Mouse (Mus musculus) skeletal muscle tissue, adult 2 months (tissue): ENCODE measurements around the gene Ldah.
A peak's percentile ranks its signal among the peaks of the same experiment; 100 is the strongest.

Source experiments
- DNase-seq: peaks from one replicate; pipeline ENCODE4 v3.0.0-alpha.2; 2012; ENCODE audit warnings: low read depth, low spot score

The Ldah gene

DNA sequence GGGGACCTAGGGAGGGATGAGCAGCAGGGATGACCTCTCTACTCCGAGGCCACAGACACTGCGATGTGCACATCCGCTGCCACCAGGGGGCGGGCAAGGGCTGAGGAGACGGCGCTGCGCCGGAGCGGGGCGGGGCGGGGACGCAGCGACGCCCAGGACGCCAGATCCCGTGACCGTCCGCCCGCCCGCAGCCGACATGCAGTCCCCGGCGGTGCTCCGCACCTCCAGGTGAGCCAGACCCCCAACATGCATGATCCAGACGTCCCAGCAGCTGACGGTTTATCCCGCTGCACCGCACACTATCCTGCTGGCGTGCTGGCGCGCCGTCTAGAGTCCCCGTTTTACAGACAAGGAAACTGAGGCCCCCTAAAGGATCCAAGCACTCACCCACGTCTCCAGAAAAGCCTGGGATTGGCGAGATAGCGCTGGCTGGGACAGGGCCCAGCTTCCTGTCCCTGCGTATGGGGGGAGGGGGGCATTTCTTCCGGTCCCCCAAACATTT, 105.4 kb downstream of the Ldah start, which contains the start of gene Hs1bp3:
Gene Hs1bp3, plus strand, starts transcription at position 163 of the 502 bp plus-strand sequence.
- DNase-seq = peak; percentile 74

DNA sequence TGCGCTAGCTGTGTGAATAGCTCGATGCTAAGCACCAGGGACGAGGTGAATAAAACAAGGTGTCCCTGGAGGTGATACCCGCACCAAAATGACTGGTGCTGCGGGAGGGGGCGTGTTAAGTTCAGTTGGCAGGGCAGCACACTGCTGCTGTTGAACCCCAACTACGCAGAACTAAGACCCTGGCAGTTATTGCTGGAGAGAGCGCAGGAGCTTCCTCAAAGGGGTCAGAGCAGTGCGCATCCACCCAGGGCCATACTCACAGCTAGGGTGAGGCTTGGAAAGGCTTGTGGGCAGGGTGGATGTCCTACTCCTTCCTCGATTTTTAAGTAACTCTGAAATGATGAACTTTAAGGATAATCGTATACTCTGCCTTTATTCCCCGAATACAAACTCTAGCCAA, 105.9 kb downstream of the Ldah start:
- no peak for DNase-seq

DNA sequence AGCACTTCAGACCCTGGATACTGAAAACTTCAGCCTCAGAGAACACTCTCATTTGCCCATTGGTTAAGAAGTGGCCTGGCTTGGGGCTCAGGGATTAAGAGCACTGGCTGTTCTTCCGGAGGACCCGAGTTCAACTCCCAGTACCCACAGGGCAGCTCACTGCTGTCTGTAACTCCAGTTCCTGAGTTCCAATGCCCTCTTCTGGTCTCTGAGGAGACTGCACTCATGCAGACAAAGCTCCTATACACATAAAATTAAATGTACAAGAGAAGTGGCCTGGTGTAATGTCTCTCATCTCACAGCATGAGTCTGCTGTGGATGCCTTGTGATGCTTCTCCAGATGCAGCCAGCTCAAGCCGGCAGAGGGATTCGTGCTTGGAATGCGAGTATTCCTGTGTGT, 108.6 kb downstream of the Ldah start:
- DNase-seq = no peak

DNA sequence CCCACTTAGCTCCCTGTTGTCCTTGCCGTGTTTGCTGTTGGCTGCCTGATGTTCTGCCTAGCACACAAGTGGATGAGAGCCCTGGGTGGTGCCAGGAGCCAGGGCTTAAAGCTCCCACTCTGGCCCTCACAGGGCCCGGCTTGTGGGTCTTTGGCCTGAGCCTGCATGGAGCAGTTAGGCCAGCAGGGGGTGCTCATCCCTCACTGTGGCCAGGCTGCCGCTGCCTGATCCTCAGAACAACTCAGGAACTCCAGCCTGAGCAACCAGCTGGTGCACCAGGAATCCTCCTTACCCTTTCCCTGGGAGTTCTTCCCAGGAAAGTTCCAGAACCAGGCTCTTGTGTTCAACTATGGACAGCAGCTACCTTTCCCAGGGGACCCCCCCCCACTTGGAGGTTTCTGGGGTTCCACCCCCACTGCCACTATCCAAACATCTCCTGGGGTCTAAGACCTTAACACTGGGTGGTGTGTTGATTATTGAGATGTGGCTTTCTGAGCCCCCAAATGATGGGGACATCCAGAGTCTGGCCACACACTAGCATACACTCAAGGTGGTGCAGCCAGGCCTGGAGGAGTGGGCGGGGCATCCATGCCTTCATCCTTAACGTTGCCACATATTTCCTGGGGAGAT, 112.3 kb downstream of the Ldah start:
- peak; percentile 58 for DNase-seq

DNA sequence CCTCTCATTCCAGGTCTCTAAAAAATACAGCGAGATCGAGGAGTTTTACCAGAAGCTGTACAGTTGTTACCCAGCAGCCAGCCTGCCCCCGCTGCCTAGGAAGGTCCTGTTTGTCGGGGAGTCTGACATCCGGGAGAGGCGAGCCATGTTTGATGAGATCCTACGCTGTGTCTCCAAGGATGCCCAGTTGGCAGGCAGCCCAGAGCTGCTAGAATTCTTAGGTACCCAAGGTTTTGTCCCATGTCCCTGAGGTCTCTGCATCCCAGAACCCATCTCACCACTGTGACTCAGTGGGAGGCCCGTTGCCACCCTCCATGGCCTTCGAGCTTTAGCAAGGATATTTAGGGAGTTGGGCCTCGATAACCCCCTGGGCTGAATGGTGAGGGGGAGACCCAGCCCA, 113.6 kb downstream of the Ldah start:
- DNase-seq = no peak

DNA sequence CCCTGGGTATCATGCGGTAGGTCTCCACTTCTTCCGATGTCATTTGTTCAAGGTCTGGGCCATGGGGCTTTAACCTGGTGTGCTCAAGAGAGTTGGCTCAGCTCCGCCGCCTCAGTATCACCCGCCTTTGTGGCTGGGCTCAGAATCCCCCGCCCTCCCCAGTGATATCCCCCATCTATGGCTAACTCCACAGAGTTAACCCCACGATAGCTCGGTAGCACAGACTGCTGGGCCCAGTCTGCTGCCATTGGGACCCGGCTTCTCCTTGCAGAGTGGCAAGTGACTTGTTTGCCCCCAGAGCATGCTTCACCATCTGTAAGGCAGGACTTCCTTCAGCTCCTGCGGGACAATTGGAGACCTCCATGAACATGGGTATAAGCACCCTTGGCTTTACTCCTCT, 116.2 kb downstream of the Ldah start:
- DNase-seq = no peak

DNA sequence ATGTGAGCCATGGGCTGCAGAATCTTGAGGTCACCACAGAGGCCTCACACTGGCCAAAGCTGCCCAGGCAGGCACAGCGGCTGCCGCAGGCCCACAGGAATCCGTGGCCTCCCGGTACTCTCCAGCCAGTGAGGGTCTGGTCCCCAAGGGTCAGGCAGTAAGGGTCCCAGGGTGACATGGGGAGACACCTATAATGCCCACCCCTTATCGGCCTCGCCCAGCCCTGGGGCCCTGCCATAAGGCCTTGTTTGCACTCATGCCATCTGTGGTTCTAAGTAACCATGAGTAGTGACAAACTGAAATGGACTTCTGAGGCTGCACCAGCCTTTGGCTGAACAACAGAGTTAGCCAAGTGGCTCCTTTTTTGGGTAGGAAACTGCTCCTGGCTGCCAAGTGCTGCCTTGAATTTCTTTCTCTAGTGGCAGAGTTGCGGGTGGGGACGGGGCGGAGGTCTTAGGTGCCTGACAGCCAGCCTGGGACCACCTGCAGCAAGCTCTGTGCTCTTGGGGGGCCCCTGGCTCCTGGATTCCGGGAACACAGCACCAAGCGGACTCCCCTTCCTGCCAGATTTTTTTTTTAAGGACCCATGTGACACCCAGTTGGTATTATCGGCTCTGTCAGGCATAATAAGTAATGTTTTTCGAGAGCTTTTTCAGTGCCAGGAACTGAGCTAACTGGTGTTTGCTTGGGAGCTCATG, 117.5 kb downstream of the Ldah start:
- DNase-seq = no peak

DNA sequence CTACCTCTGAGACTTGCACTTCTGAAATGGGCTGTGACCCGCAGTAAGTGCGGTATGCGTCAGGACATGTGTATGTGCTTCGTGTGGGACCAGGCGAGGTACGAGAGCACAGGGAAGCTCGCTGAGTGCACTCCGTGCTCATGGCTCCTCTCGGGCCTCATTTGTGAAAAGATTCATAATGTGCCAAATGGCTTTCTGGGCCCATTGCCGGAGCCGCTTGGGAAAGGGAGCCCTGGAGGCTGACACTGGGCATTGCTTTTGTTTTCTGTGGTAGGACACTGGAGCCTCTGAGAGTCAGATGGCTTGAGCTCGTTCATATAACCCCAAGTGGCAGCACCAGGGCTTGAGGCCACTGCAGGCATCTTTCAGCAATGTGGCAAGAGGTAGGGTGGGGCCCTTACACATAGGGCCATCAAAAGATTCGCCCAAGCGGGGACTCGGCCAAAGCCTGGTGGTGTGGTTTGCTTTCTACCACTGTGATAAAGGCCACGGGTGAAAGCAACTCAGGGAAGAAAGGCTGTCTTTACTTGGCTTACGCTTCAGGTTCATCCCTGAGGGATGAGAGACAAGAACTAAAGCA, 118.1 kb downstream of the Ldah start:
- no peak for DNase-seq

DNA sequence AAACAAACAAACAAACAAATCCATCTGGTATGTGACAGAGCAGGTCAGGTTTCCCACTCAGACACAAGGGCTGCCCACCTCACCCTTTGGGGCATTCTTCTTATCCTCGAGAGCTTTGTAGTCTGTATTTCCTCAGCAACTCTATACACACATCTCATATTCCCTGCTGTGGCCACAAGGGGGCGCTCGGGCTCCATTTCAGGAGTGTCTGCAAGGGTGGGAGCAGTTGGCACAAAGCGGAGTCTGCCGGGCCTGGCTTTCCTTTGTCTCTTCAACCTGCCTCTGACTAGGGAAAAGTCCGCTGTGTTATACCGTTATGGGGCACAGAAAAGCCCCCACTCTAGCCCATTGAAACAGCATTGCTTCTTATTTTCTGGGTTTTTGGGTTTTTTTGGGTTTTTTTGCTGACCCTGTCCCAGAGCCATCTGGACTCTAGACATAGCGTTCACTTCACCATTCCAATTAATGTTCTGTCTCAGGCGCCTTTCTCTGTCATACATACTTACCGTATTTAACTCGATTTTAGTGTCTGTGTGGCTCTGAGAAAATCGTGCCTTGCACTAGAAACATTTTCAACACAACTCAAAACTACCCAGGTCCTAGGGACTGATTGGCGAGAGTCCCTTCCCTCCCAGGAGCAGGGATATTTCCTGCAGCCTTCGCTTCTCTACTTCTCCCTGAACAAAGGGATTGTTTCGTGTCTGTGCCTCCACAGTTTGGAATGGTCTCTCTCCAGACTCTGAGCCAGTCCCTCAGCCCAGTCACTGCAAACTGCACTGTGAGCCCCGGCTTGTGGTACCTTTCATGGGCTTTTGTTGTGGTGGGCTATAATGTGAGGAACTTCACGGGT, 119.1 kb downstream of the Ldah start:
- DNase-seq = peak; percentile 88

DNA sequence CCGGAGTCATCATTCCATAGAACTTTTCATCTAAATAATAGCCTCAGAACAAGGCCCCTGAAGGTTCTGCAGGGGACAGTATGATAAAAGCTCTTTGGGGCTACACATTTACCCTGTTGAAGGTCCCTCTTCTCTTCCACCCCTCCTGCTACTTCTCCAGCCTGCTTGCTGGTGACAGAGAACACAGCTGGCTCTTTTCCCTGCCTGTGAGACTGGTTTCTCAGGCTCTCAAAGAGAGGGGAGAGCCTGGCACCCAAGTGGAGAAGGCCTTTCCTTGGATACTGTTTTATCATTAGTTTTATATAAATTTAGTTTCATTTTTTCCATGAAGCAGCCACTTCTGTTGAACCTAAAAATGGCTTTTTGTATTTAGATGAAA, 119.8 kb downstream of the Ldah start:
- no peak for DNase-seq

DNA sequence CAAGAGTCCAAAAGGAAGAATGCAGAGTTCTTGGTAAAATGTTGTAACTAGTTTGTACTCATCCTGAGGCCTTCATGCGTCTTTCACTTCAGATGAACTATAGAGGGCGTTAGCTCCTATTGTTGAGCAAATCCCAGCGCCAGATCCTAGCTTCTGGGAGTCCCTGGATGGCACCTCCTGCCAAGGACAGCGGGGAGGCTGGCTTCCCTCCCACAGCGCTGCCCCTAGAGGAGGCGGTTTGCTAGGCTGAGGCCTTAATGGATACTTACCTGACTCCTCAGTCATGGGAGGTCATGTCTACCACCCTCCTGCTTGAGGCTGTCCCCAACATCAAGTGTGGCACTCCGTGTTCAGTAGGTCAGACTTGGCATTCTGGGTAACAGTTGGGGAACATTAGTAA, 121.3 kb downstream of the Ldah start:
- no peak for DNase-seq

DNA sequence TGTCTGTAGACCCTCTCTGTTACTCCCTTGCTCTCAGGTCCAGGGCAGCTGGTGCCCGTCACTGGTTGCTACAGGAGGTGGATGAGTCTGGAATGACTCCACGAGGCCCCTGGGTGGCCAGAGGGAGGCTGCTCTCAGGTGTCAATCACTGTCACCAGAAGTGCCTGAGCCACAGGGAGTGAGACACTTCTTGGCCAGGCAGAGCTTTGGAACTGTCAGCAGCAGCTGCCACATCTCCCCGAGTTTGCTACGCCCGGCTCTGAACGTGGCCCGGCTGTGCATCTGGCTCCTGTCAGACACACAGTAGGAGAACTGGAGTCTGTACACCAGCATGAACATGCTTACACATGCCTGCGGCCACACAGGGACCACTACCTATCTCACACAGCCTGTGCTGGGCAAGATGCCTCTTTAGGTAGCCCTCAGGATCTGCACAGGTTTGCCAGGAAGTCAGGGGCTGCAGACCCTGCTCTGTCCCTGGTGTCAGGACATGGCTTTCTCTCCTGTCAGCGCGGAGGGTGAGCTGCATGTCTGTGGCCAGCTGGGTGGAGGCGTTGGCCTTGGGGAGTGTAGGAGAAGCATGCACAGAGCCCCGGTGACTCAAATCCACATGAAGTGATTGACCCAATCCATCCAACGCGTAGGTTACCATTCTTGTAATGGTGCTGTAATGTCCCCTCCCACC, 123.7 kb downstream of the Ldah start:
- DNase-seq = peak; percentile 75

DNA sequence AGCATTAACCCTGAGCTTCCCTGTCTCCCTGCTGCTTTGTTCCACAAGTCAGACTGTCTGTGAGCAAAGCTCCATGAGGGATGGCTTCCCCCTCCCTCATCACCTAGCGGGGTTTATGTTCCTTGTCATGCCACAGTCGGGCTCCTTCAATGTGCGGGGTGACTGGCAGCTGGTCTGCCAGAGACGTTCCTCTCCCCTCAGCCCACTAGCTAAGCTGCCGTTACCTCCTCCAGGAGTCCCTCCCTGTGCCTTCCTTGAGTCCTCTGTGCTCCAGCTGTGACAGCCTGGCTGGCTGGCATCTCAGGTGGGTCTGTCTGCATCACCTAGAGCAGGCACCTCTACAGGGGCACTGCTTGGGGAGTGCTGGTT, 124.3 kb downstream of the Ldah start:
- no peak for DNase-seq

DNA sequence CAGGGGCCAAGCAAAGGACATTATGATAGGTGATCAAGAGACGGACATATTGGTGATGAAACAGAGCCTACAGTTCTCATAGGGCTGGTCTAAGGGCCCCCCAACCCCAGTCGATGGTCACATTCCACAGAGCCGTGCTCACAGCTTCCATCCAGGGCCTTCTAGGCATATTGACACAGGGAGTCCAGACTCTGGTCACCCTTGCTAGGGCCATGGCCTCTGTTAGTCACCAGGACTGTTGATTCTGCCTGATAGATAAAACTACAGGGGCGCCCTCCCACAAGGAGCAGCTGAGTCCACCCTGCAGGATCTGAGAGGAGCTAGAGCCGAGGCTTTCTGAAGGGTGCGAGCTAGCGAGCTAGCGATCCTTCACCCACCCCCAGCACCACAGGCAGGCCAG, 125.7 kb downstream of the Ldah start:
- DNase-seq = no peak

DNA sequence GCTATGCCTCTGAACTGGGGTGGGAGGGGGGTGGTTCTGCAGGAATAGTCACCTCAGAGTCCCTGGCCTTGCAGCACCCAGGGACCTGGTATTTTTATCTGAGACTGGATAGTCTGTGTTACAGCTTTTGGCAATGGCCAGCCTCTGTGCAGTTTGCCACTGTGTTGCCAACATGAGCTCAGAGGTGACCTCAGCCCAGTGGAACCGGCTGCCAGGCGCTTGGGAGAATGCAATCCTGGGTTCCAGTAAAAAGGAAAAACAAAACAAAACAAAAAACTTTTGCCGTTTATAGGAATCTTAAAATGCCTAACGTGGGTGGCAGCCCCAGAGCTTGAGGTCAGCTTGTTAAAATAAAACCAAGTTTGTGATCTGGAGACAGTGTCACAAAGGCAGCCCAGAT, 126.4 kb downstream of the Ldah start:
- DNase-seq = peak; percentile 77
